Mouse (Mus musculus): ENCODE results near the gene Ncaph2. TPM values are rescaled to one million over a fixed set of nuclear protein-coding genes. Genes with fewer than 3 reads are reported as not detected.

Gene Ncaph2
- polyA plus RNA-seq, 1 experiment from 2014 or later: 163 TPM

- Histone ChIP-seq H3K36me3 (ENCODE audit: control insufficient read depth, insufficient read depth, low read length) (no peaks in the 10 kb centered on the region), H3K4me1 (replicated peaks; ENCODE audit: control insufficient read depth, insufficient read depth, low read length) (no peaks in the 10 kb centered on the region), H3K27ac (ENCODE audit: low read depth, low read length) (no peak overlapping the region), H3K9ac (ENCODE audit: low read depth, low read length) (no peak overlapping the region), H3K27me3 (replicated peaks; ENCODE audit: control insufficient read depth, insufficient read depth, low read length) (no peaks in the 10 kb centered on the region), H3K9me3 (ENCODE audit: control insufficient read depth, low read length) (no peaks in the 10 kb centered on the region), H3K4me3 (ENCODE audit: low read depth, low read length) (no peak overlapping the region), H3K4me2 (no peak overlapping the region)
- WGBS: 74% methylated on average over 14 of the region's 14 CpGs
- ATAC-seq (replicated peaks; ENCODE audit: low FRiP score): 0 out of 2 replicates have a peak, but pooled peaks have one; percentile 20
- DNase-seq (ENCODE audit: low spot score): no peak
Observed at GRCm38 (mm10) chr15:89336422-89336821, 19.1 kb upstream of the Ncaph2 start.

GRCm38 (mm10) chr15:89339696-89340095, 15.8 kb upstream of the Ncaph2 start:
- Histone ChIP-seq H3K36me3 (ENCODE audit: control insufficient read depth, insufficient read depth, low read length) (no peaks in the 10 kb centered on the region), H3K4me1 (replicated peaks; ENCODE audit: control insufficient read depth, insufficient read depth, low read length) (no peaks in the 10 kb centered on the region), H3K27ac (ENCODE audit: low read depth, low read length) (no peak overlapping the region), H3K4me3 (ENCODE audit: low read depth, low read length) (no peak overlapping the region), H3K9ac (ENCODE audit: low read depth, low read length) (no peak overlapping the region), H3K4me2 (no peak overlapping the region), H3K27me3 (replicated peaks; ENCODE audit: control insufficient read depth, insufficient read depth, low read length) (no peaks in the 10 kb centered on the region), H3K9me3 (ENCODE audit: control insufficient read depth, low read length) (no peaks in the 10 kb centered on the region)
- DNase-seq (ENCODE audit: low spot score) (no peak), ATAC-seq (replicated peaks; ENCODE audit: low FRiP score) (no peak)
- 65% methylated on average over 2 of the region's 2 CpGs for WGBS

GRCm38 (mm10) chr15:89340136-89340535, 15.4 kb upstream of the Ncaph2 start:
- Histone ChIP-seq H3K4me3 (ENCODE audit: low read depth, low read length) (no peak overlapping the region), H3K4me2 (no peak overlapping the region), H3K9ac (ENCODE audit: low read depth, low read length) (no peak overlapping the region), H3K36me3 (ENCODE audit: control insufficient read depth, insufficient read depth, low read length) (no peaks in the 10 kb centered on the region), H3K27ac (ENCODE audit: low read depth, low read length) (no peak overlapping the region), H3K27me3 (replicated peaks; ENCODE audit: control insufficient read depth, insufficient read depth, low read length) (no peaks in the 10 kb centered on the region), H3K9me3 (ENCODE audit: control insufficient read depth, low read length) (no peaks in the 10 kb centered on the region), H3K4me1 (replicated peaks; ENCODE audit: control insufficient read depth, insufficient read depth, low read length) (no peaks in the 10 kb centered on the region)
- DNase-seq (ENCODE audit: low spot score) (no peak), ATAC-seq (replicated peaks; ENCODE audit: low FRiP score) (no peak)
- WGBS: 75% methylated on average over 3 of the region's 3 CpGs

GRCm38 (mm10) chr15:89341678-89342077, 13.8 kb upstream of the Ncaph2 start:
- no peaks in the 10 kb centered on the region for H3K36me3 ChIP-seq (ENCODE audit: control insufficient read depth, insufficient read depth, low read length)
- WGBS: 60% methylated on average over 1 of the region's 1 CpGs
- no peaks in the 10 kb centered on the region for H3K9me3 ChIP-seq (ENCODE audit: control insufficient read depth, low read length)
- ATAC-seq (replicated peaks; ENCODE audit: low FRiP score): no peak
- no peak overlapping the region for H3K4me3 ChIP-seq (ENCODE audit: low read depth, low read length)
- DNase-seq (ENCODE audit: low spot score): no peak
- H3K9ac ChIP-seq (ENCODE audit: low read depth, low read length): no peak overlapping the region
- H3K4me2 ChIP-seq: no peak overlapping the region
- no peaks in the 10 kb centered on the region for H3K4me1 ChIP-seq (replicated peaks; ENCODE audit: control insufficient read depth, insufficient read depth, low read length)
- H3K27me3 ChIP-seq (replicated peaks; ENCODE audit: control insufficient read depth, insufficient read depth, low read length): no peaks in the 10 kb centered on the region
- no peak overlapping the region for H3K27ac ChIP-seq (ENCODE audit: low read depth, low read length)

- WGBS: 74% methylated on average over 3 of the region's 3 CpGs
- no peak overlapping the region for H3K9ac ChIP-seq (ENCODE audit: low read depth, low read length)
Observed at GRCm38 (mm10) chr15:89343325-89343724, 12.2 kb upstream of the Ncaph2 start.

GRCm38 (mm10) chr15:89350447-89350846, 5.1 kb upstream of the Ncaph2 start:
- Histone ChIP-seq H3K4me3 (ENCODE audit: low read depth, low read length) (no peak overlapping the region), H3K9me3 (ENCODE audit: control insufficient read depth, low read length) (no peaks in the 10 kb centered on the region), H3K27ac (ENCODE audit: low read depth, low read length) (no peak overlapping the region), H3K4me1 (replicated peaks; ENCODE audit: control insufficient read depth, insufficient read depth, low read length) (peaks cover 9% of the 10 kb centered on the region), H3K27me3 (replicated peaks; ENCODE audit: control insufficient read depth, insufficient read depth, low read length) (no peaks in the 10 kb centered on the region), H3K36me3 (ENCODE audit: control insufficient read depth, insufficient read depth, low read length) (peaks cover 39% of the 10 kb centered on the region), H3K4me2 (no peak overlapping the region), H3K9ac (ENCODE audit: low read depth, low read length) (no peak overlapping the region)
- ATAC-seq (replicated peaks; ENCODE audit: low FRiP score) (no peak), DNase-seq (ENCODE audit: low spot score) (no peak)
- 80% methylated on average over 5 of the region's 5 CpGs for WGBS

More at GRCm38 (mm10) chr15:89343325-89343724, 12.2 kb upstream of the Ncaph2 start:
- Histone ChIP-seq H3K9me3 (ENCODE audit: control insufficient read depth, low read length) (no peaks in the 10 kb centered on the region), H3K4me2 (no peak overlapping the region), H3K4me1 (replicated peaks; ENCODE audit: control insufficient read depth, insufficient read depth, low read length) (no peaks in the 10 kb centered on the region), H3K27me3 (replicated peaks; ENCODE audit: control insufficient read depth, insufficient read depth, low read length) (no peaks in the 10 kb centered on the region), H3K36me3 (ENCODE audit: control insufficient read depth, insufficient read depth, low read length) (0 out of 2 replicates have a peak, but pooled peaks cover 2% of the 10 kb centered on the region), H3K27ac (ENCODE audit: low read depth, low read length) (no peak overlapping the region), H3K4me3 (ENCODE audit: low read depth, low read length) (no peak overlapping the region)
- ATAC-seq (replicated peaks; ENCODE audit: low FRiP score) (no peak), DNase-seq (ENCODE audit: low spot score) (no peak)

GRCm38 (mm10) chr15:89351302-89351701, 4.2 kb upstream of the Ncaph2 start:
- H3K9ac ChIP-seq (ENCODE audit: low read depth, low read length): no peak overlapping the region
- peaks cover 9% of the 10 kb centered on the region for H3K4me1 ChIP-seq (replicated peaks; ENCODE audit: control insufficient read depth, insufficient read depth, low read length)
- no peak for ATAC-seq (replicated peaks; ENCODE audit: low FRiP score)
- no peaks in the 10 kb centered on the region for H3K27me3 ChIP-seq (replicated peaks; ENCODE audit: control insufficient read depth, insufficient read depth, low read length)
- WGBS: 93% methylated on average over 15 of the region's 15 CpGs
- H3K36me3 ChIP-seq (ENCODE audit: control insufficient read depth, insufficient read depth, low read length): peaks cover 39% of the 10 kb centered on the region
- H3K4me3 ChIP-seq (ENCODE audit: low read depth, low read length): no peak overlapping the region
- H3K9me3 ChIP-seq (ENCODE audit: control insufficient read depth, low read length): no peaks in the 10 kb centered on the region
- H3K27ac ChIP-seq (ENCODE audit: low read depth, low read length): no peak overlapping the region
- H3K4me2 ChIP-seq: no peak overlapping the region
- DNase-seq (ENCODE audit: low spot score): no peak

- Histone ChIP-seq H3K27ac (ENCODE audit: low read depth, low read length) (no peak overlapping the region), H3K27me3 (replicated peaks; ENCODE audit: control insufficient read depth, insufficient read depth, low read length) (no peaks in the 10 kb centered on the region), H3K4me3 (ENCODE audit: low read depth, low read length) (no peak overlapping the region), H3K4me1 (replicated peaks; ENCODE audit: control insufficient read depth, insufficient read depth, low read length) (peaks cover 9% of the 10 kb centered on the region), H3K4me2 (no peak overlapping the region), H3K9ac (ENCODE audit: low read depth, low read length) (no peak overlapping the region), H3K36me3 (ENCODE audit: control insufficient read depth, insufficient read depth, low read length) (peaks cover 39% of the 10 kb centered on the region), H3K9me3 (ENCODE audit: control insufficient read depth, low read length) (no peaks in the 10 kb centered on the region)
- DNase-seq (ENCODE audit: low spot score) (no peak), ATAC-seq (replicated peaks; ENCODE audit: low FRiP score) (no peak)
- WGBS: 93% methylated on average over 14 of the region's 14 CpGs
Observed at GRCm38 (mm10) chr15:89352054-89352453, 3.5 kb upstream of the Ncaph2 start.

GRCm38 (mm10) chr15:89352795-89353194, 2.7 kb upstream of the Ncaph2 start:
- Histone ChIP-seq H3K4me2 (no peak overlapping the region), H3K27me3 (replicated peaks; ENCODE audit: control insufficient read depth, insufficient read depth, low read length) (no peaks in the 10 kb centered on the region), H3K4me3 (ENCODE audit: low read depth, low read length) (no peak overlapping the region), H3K36me3 (ENCODE audit: control insufficient read depth, insufficient read depth, low read length) (peaks cover 39% of the 10 kb centered on the region), H3K4me1 (replicated peaks; ENCODE audit: control insufficient read depth, insufficient read depth, low read length) (peaks cover 15% of the 10 kb centered on the region), H3K9ac (ENCODE audit: low read depth, low read length) (no peak overlapping the region), H3K27ac (ENCODE audit: low read depth, low read length) (no peak overlapping the region), H3K9me3 (ENCODE audit: control insufficient read depth, low read length) (no peaks in the 10 kb centered on the region)
- no peak for DNase-seq (ENCODE audit: low spot score)
- WGBS: 94% methylated on average over 12 of the region's 12 CpGs
- no peak for ATAC-seq (replicated peaks; ENCODE audit: low FRiP score)
